Mouse (Mus musculus) common myeloid progenitor, adult 5-6 weeks (primary cell): ENCODE data around the gene Lhfp. TPM values are rescaled to one million over a fixed set of nuclear protein-coding genes. Genes with fewer than 3 reads are reported as not detected.

Source experiments
- ATAC-seq: replicated peaks from 2 replicates; pipeline ENCODE4 v1.8.0; 2016; ENCODE audit warnings: low read depth, mild to moderate bottlenecking, moderate TSS enrichment, inconsistent platforms; ENCODE audit not compliant: poor library complexity, severe bottlenecking
- total RNA-seq: library from RNA; stranded (forward); fragments of 200-1000, 187-1606 nt; gene quantifications from 2 replicates; pipeline ENCODE4 v1.2.3, GENCODE M21; 2017

The Lhfp gene
- total RNA-seq = 1.9 TPM in 1 of 2 replicates, not detected in the other

GRCm38 (mm10) chr3:53041411-53042239 is at the start of gene Lhfp:
TSS of gene Lhfp (plus strand) at chr3:53041528.
- ATAC-seq = peak; percentile 67

- no peak for ATAC-seq
Observed at GRCm38 (mm10) chr3:52993296-52993695, 48.0 kb upstream of the Lhfp start.

GRCm38 (mm10) chr3:52994666-52995065 is 46.7 kb upstream of the Lhfp start:
- ATAC-seq = 0 out of 2 replicates have a peak, but pooled peaks have one; percentile 47

GRCm38 (mm10) chr3:52996635-52997034 is 44.7 kb upstream of the Lhfp start:
- ATAC-seq = no peak

GRCm38 (mm10) chr3:52997381-52997780 is 43.9 kb upstream of the Lhfp start:
- no peak for ATAC-seq

GRCm38 (mm10) chr3:52999016-52999744 is 42.1 kb upstream of the Lhfp start:
- ATAC-seq = no peak

- no peak for ATAC-seq
Observed at GRCm38 (mm10) chr3:52999996-53000395, 41.3 kb upstream of the Lhfp start.

GRCm38 (mm10) chr3:53002076-53002475 is 39.3 kb upstream of the Lhfp start:
- no peak for ATAC-seq

- peak; percentile 78 for ATAC-seq
Observed at GRCm38 (mm10) chr3:53004406-53005114, 36.8 kb upstream of the Lhfp start.

- no peak for ATAC-seq
Observed at GRCm38 (mm10) chr3:53007411-53007810, 33.9 kb upstream of the Lhfp start.

GRCm38 (mm10) chr3:53016436-53017340 is 24.6 kb upstream of the Lhfp start, which contains the start of gene Cog6:
TSS of gene Cog6 (minus strand) at chr3:53017237.
- ATAC-seq = peak; percentile 99

GRCm38 (mm10) chr3:53027333-53027732 is 14.0 kb upstream of the Lhfp start:
- no peak for ATAC-seq

- ATAC-seq = peak; percentile 85
Observed at GRCm38 (mm10) chr3:53029046-53029445, 12.3 kb upstream of the Lhfp start.

GRCm38 (mm10) chr3:53031586-53031985 is 9.7 kb upstream of the Lhfp start:
- no peak for ATAC-seq

GRCm38 (mm10) chr3:53032432-53032831 is 8.9 kb upstream of the Lhfp start:
- no peak for ATAC-seq

- peak; percentile 45; the same call in 1 of the 2 replicates for ATAC-seq
Observed at GRCm38 (mm10) chr3:53033448-53033847, 7.9 kb upstream of the Lhfp start.

GRCm38 (mm10) chr3:53036076-53036475 is 5.3 kb upstream of the Lhfp start:
- peak; percentile 31; the same call in 1 of the 2 replicates for ATAC-seq

- ATAC-seq = no peak
Observed at GRCm38 (mm10) chr3:53036941-53037340, 4.4 kb upstream of the Lhfp start.

GRCm38 (mm10) chr3:53038913-53039312 is 2.4 kb upstream of the Lhfp start:
- no peak for ATAC-seq
